Mouse (Mus musculus) embryonic facial prominence, embryonic 10.5 days (tissue): ENCODE results near the gene Rps15. TPM values are rescaled to one million over a fixed set of nuclear protein-coding genes. Genes with fewer than 3 reads are reported as not detected.

ENCODE experiments used
- DNase-seq: peaks from one replicate; pipeline ENCODE4 v3.0.0-alpha.2; 2017; ENCODE audit warnings: low spot score
- H3K27ac ChIP-seq: fragments of 300-500 bp; sonication (generic); replicated peaks from 2 replicates; pipeline ENCODE4 v1.5.1; 2016; ENCODE audit warnings: mild to moderate bottlenecking
- H3K27me3 ChIP-seq: fragments of 300-500 bp; sonication (generic); replicated peaks from 2 replicates; pipeline ENCODE4 v1.6.1; 2016; ENCODE audit warnings: low read depth, mild to moderate bottlenecking; ENCODE audit not compliant: poor library complexity, severe bottlenecking
- H3K36me3 ChIP-seq: fragments of 300-500 bp; sonication (generic); replicated peaks from 2 replicates; pipeline ENCODE4 v1.6.1; 2016; ENCODE audit warnings: mild to moderate bottlenecking, moderate library complexity
- H3K4me1 ChIP-seq: fragments of 300-500 bp; sonication (generic); 2 replicates; pipeline ENCODE4 v1.6.1; 2016
- H3K4me3 ChIP-seq: fragments of 300-500 bp; sonication (generic); 2 replicates; pipeline ENCODE4 v1.5.1; 2016; ENCODE audit warnings: mild to moderate bottlenecking, moderate library complexity
- H3K9me3 ChIP-seq: fragments of 300-500 bp; sonication (generic); 2 replicates; pipeline ENCODE4 v1.6.1; 2016; ENCODE audit warnings: mild to moderate bottlenecking
- WGBS: fragments of 180-500 bp; shearing (Covaris S2); methylation state at CpG from one replicate; pipeline ENCODE4 v1.1.7; 2016; 5-methylcytosine and 5-hydroxymethylcytosine counted together
- microRNA-seq: library from miRNA; unstranded; fragments of <30 nt; microRNA quantifications from one replicate; pipeline ENCODE4, GENCODE M21; 2017
- polyA plus RNA-seq: library from polyadenylated mRNA; unstranded; fragments of >200 nt; fragmentation: Nextera tagmentation; extraction: Ambion mirVana; gene quantifications from 2 replicates; pipeline ENCODE4 v1.2.1, GENCODE M21; 2016

The Rps15 gene
- polyA plus RNA-seq, 1 experiment from 2014 or later, result 1,079 TPM

- DNase-seq, result peak; percentile 77
- Histone ChIP-seq H3K27ac (0 out of 2 replicates have a peak overlapping the region, but pooled peaks have one; percentile 26), H3K4me1 (peaks cover 59% of the 10 kb centered on the region), H3K9me3 (no peaks in the 10 kb centered on the region), H3K4me3 (peak overlapping the region; percentile 57), H3K27me3 (peaks cover 92% of the 10 kb centered on the region), H3K36me3 (no peaks in the 10 kb centered on the region)
- whole genome bisulfite sequencing, result under 1% methylated on average over 33 of the region's 33 CpGs
Measured at GRCm38 (mm10) chr10:80342749-80343424, 50.6 kb downstream of the Rps15 start.

GRCm38 (mm10) chr10:80343425-80343895, 51.2 kb downstream of the Rps15 start:
- Histone ChIP-seq H3K4me1 (peaks cover 65% of the 10 kb centered on the region), H3K9me3 (no peaks in the 10 kb centered on the region), H3K27ac (peak overlapping the region; percentile 40; the same call in 1 of the 2 replicates), H3K27me3 (peaks cover 92% of the 10 kb centered on the region), H3K4me3 (peak overlapping the region; percentile 57), H3K36me3 (no peaks in the 10 kb centered on the region)
- no peak for DNase-seq
- WGBS, result 27% methylated on average over 13 of the region's 13 CpGs

Small RNA genes within 50 kb of the gene (microRNA-seq; reads per million reads assigned to microRNA genes)
- 1.2 reads per million for gene Mir6911

Other genes starting within 250 kb of the Rps15 start
- gene Gpx4, start 245.3 kb upstream of the Rps15 start, polyA plus RNA-seq, result 618 and 672 TPM in 2 replicates
- 16.2 and 18.2 TPM in 2 replicates for gene Sbno2, start 186.9 kb upstream of the Rps15 start, polyA plus RNA-seq
- 16.1 and 17.5 TPM in 2 replicates for gene Stk11, start 176.7 kb upstream of the Rps15 start, polyA plus RNA-seq
- 491 and 493 TPM in 2 replicates for gene Atp5d, start 153.8 kb upstream of the Rps15 start, polyA plus RNA-seq
- 4.9 and 8.5 TPM in 2 replicates for gene Cbarp, start 151.6 kb upstream of the Rps15 start, polyA plus RNA-seq
- 22.2 TPM in 2 replicates for gene Midn, start 144.2 kb upstream of the Rps15 start, polyA plus RNA-seq
- 93.2 and 110 TPM in 2 replicates for gene Cirbp, start 126.5 kb upstream of the Rps15 start, polyA plus RNA-seq
- 10.8 and 12.0 TPM in 2 replicates for gene 1600002K03Rik, start 119.5 kb upstream of the Rps15 start, polyA plus RNA-seq
- 45.2 and 50.1 TPM in 2 replicates for gene Efna2, start 113.0 kb upstream of the Rps15 start, polyA plus RNA-seq
- gene Mum1, start 66.0 kb upstream of the Rps15 start, polyA plus RNA-seq, result 95.9 and 98.1 TPM in 2 replicates
- 303 and 309 TPM in 2 replicates for gene Ndufs7, start 43.3 kb upstream of the Rps15 start, polyA plus RNA-seq
- 24.4 and 25.0 TPM in 2 replicates for gene Gamt, start 31.4 kb upstream of the Rps15 start, polyA plus RNA-seq
- 56.2 and 58.5 TPM in 2 replicates for gene Dazap1, start 31.0 kb upstream of the Rps15 start, polyA plus RNA-seq
- 11.8 and 12.6 TPM in 2 replicates for gene Apc2, start 3.5 kb downstream of the Rps15 start, polyA plus RNA-seq
- 53.7 and 56.2 TPM in 2 replicates for gene 2310011J03Rik, start 28.1 kb downstream of the Rps15 start, polyA plus RNA-seq
- gene Pcsk4, start 37.0 kb downstream of the Rps15 start, polyA plus RNA-seq, result 5.0 and 5.5 TPM in 2 replicates
- 6.6 TPM in 2 replicates for gene Reep6, start 37.5 kb downstream of the Rps15 start, polyA plus RNA-seq
- gene Adamtsl5, start 56.0 kb downstream of the Rps15 start, polyA plus RNA-seq, result 0.65 and 0.88 TPM in 2 replicates
- gene Plk5, start 64.0 kb downstream of the Rps15 start, polyA plus RNA-seq, result 0.37 and 0.43 TPM in 2 replicates
- 6.4 and 7.1 TPM in 2 replicates for gene Mex3d, start 95.2 kb downstream of the Rps15 start, polyA plus RNA-seq
- 371 and 377 TPM in 2 replicates for gene Mbd3, start 107.1 kb downstream of the Rps15 start, polyA plus RNA-seq
- 615 and 629 TPM in 2 replicates for gene Uqcr11, start 114.4 kb downstream of the Rps15 start, polyA plus RNA-seq
- 225 and 235 TPM in 2 replicates for gene Tcf3, start 141.2 kb downstream of the Rps15 start, polyA plus RNA-seq
- gene Onecut3, start 202.4 kb downstream of the Rps15 start, polyA plus RNA-seq, result 0.17 and 0.58 TPM in 2 replicates
- 0.51 and 0.75 TPM in 2 replicates for gene Atp8b3, start 246.7 kb downstream of the Rps15 start, polyA plus RNA-seq